Mouse (Mus musculus) CD8-positive naive resting alpha-beta T cell, adult 2 months (primary cell): ENCODE results near the gene Zmynd19.

Experiments used
- DNase-seq, 2 experiments: peaks; one replicate each; pipeline ENCODE4 v3.0.0; 2022; ENCODE audit warnings: low read depth in 2 of 2, low spot score in 2 of 2

The Zmynd19 gene

DNA sequence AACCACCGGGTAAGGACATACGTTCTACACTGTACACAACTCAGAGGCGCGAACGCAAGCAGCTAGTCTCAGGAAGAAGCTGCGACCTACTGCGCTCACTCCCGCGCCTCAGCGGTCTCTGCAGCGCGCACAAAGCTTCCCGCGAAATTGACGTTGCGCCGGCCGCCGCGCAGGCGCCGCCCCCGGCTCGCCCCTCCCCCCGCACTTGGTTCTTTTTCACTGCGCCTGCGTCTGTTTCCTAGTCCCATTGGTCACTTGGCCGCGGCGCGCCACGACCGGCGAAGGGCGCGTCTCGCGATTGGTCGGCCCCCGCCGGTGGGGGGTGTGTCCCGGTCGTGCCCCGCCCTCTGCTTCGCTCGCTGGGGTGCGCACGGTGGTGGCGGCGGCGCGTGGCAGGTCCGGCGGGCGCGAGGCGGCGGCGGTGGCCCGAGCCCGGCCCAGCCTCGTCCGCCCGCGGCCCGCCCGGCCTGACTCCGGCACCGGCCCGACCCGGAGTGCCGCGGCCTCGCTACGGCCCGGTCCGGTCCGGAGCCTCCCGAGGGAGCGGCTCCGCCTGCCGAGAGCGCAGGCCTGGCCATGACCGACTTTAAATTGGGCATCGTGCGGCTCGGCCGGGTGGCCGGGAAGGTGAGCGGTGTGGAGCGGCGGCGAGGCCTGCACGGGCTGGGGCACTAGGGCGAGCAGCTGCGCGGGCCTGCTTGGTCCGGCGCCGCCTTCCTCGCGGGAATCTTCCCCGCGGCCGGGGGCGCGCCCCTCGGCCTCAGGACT is at the start of gene Zmynd19:
TSS of gene Zmynd19 (plus strand) at position 372 of the 768 bp plus-strand sequence.
- peak; percentile 96 to 97 for DNase-seq

DNA sequence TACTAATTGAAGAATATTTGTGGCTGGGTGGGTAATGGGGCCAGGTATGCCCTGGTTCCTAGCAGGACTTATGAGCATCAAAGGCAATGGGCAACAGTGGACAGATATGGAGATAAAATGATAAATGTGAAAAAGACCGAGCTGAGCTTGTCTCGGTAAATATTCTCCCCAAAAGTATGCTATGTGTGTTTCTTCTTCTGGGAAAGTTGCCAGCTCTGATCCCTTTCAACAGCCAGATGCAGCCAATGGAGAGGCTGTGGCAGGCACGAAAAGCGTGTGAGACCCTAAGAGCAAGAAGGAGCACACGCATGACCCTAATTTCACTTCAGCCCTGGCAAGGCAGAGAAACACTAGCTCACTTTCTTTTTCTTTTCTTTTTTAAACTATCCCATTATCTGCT is 48.5 kb upstream of the Zmynd19 start:
- DNase-seq = no peak

DNA sequence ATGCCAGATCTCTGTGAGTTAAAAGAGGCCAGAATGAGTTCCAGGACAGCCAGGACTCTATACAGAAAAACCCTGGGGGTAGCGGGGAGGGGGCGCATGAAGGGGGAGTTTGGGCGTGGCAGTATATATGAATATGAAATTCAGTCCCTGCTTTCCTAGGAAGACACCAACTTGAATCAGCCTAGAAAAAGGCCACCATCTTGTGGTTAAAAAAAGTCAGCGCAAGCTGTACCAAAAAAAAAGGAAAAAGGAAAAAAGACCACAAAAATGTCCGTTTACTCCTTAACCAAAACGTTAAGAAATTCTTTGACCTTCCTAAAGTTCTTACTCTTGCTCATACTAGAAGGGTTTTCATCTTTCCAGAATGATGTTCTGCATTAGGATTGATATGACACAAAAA is 46.6 kb upstream of the Zmynd19 start:
- no peak for DNase-seq

DNA sequence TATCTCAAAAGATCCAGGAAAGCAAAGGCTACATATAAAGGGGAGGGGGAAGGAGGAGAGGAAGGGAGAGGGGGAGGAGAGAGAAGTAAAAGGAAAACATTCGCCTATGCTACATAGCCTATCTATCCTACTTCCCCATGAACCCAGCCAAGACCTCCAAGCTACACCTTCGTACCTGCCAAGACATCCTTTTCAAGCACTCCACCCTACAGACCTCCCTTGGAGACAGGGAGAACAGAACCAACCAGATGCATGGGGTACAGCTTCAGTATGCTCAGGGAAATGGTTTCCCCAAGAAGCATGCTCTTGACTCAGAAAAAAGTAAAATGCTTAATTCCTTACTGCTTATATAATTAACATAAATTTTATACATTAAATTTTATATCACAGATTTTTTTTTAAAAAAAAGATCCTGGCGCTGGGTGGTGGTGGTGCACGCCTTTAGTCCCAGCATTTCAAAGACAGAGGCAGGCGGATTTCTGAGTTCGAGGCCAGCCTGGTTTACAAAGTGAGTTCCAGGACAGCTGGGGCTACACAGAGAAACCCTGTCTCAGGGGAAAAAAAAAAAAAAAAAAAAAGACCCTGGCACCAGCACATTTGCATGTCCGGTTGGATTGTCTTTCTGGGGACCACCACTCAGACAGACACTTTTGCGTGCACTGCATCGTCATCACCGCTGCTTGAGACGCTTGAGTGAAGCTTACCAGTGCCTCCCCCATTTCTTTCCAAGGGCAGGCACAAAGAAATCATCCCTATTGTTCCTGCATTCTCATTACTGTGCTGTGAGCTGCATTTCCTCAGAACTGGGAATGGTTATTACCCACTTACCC is 44.6 kb upstream of the Zmynd19 start:
- DNase-seq = no peak

DNA sequence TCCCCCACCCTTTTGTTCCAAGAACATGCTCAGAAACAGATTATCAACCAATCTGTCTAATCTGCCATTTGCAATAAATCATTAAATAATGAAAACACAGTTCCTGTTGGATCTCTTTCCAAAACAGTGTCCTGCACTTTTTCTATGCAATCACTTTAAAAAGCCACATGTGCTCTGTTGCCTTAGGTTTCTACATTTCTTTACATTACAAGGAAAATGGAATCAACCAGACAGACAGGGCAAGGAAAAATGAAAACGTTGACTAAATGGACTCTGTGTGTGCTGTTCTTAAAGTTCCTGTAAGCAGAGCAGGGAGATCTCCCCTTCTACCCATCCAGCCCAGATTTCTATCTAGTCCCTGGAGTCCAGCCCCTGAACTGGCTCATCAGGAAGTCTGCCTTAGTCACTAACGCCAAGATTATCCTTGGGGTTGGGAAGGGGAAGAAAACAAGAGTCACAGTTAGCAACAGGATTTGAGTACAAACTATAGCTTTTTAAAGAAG is 43.9 kb upstream of the Zmynd19 start:
- DNase-seq = no peak

DNA sequence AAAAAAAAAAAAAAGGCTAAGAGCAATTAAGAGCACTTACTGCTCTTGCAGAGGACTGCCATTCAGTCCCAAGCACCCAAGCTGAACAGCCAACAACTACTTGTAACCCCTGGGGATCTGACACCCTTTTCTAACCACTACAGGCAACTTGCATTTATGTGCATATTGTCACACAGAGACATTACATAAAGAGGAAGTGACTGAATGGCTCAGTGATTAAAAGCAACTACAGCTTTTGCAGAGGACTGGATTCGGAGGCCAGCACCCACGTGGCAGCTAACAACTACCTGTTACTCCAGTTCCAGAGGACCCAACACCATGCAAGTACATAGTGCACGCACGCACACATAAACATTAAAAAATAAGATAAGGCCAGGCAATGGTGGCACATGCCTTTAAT is 39.1 kb upstream of the Zmynd19 start:
- no peak for DNase-seq

DNA sequence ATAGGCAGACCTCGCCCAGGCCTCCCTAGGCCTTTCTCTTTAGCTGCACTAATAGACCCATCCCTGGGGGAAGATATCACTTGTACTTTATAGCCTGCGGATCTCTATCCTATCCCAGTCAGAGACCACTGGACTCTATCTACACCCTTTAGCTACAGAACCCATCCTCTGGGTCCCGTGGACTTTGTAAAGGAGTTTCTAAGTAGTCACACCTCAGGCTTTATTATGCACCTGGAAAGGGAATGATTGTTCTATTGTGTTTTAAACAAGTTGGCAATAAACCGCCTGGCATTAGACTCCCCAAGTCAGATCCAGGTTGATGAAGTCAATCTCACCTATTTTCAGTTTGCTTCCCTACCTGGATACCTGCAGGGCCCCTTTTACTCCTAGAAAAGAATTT is 37.4 kb upstream of the Zmynd19 start:
- no peak for DNase-seq

DNA sequence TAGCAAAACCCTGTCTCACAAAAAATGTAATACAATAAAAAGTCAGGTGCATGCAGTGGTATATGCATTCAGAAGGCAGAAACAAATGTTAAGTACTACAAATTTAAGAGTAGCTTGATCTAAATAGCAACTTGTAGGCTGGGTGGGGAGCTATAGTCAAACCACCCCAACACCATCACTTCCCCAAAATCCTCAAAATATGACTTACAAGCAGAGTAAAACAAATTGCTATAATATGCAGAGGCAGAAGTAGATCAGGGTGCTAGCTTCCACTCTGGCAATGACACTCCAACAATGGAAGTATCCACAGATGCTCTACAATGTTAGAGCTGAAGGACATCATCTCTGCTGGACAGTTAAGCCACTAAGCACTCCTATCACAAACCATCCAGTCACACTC is 37.0 kb upstream of the Zmynd19 start:
- no peak for DNase-seq

DNA sequence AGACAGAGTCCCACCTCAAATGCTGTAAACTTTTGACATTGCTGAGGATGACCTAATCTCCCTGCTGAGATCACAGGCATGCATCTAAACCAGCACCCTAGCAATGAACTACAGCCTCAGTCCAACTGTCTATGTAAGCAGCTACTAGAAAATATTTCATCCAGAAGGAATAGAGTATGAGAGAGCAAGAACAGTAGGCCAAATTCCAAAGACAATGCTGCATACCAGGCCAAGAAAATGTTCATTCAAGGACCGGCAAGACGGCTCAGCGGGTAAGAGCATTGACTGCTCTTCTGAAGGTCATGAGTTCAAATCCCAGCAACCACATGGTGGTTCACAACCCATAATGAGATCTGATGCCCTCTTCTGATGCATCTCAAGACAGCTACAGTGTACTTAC is 34.8 kb upstream of the Zmynd19 start:
- DNase-seq = no peak

DNA sequence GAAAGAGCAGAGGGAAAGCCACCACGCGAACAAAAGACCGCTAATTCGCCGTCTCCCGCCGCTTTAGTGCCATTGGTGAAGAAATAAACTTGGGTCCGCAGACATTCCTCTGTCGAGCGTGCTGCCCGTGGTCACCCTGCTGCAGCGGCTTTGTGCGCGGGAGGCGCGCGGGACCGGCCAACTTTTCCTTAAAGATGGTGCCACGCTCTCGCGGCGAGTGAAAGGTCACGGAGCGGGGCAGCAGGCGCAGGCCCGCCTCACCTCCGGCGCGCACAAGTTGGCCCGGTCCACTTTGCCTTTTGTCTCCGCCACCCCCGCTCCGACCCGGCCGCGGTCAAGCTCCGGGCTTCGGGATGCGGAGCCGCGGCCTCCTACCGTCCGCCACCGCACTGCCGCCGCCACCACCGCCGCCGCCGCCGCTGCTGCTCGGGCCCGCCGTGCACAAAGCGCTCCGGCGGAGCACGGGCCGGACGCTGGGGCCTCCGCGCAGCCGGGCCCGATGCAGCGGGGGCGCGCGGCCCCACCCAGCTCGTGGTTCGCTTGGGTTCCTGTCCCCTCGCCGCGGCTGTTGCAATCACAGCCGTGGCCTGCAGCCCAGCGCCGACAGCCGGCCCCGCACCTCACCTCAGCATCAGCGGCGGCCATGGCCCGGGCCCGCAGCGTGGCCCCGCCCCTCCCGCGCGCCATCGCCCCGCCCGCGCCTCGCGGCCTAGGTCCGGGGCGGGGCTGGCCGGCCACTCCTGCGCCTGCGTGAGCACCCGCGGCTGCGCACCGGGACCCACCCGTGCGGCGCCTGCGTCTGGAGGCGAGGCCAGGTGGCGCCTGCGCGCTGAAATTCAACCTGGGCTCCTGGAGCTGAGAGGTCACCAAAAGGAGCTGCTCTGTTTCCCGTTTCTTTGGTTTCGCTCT is 30.4 kb upstream of the Zmynd19 start, which contains the start of gene Ehmt1:
TSS of gene Ehmt1 (minus strand) at position 685 of the 909 bp plus-strand sequence.
- peak; percentile 92 to 93 for DNase-seq

DNA sequence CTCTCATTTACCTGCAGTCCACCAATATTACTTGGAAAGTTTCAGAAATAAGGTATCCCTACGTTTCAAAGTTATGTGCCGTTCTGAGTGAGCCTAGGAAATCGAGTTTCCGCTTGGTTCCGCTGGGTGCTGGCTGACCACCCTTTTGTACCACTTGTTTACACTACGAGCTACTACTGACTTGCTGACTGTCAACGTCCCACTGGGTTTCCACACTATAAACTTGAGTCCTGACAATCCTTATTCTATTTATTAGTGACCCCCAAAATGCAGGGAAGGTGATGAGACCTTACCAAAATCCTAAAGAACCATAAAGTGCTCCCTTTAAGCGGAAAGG is 29.8 kb upstream of the Zmynd19 start:
- DNase-seq = no peak

DNA sequence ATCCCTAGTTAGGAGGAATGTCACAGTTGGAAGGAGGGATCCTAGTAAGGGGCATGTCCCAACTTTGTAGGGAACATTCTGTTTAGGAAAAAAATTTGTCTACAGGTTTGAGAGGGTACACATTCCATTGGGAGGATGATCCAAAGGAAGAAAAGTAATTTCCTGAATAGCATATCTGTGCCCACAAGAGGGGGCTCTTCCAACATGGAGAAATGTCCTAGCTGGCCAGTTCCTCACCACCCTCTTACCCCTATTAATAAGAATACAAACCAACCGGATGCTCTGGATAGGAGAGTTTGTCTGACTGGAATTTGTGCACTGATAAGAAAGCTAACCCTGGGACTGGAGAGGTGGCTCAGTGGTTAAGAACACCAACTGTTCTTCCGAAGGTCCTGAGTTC is 26.0 kb upstream of the Zmynd19 start:
- DNase-seq = no peak

DNA sequence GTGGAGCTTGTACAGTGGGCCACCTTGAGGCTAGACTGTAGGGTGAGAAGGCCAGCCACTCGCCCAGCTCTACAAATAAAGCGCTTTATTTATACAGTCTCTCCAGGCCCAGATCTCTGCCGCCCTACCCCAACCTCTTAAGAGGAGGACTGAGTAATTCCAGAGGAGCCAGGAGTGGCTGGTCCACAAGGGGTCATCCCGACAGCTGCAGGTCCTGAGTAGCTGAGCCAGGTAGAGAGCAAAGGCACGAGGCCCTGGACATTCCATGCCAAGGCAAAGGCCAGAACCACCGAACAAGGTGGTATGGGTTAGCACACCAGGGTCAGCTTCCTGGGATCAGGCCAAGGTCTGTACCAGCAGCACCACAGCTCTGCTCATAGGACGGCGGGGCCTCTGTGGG is 24.3 kb upstream of the Zmynd19 start:
- no peak for DNase-seq

DNA sequence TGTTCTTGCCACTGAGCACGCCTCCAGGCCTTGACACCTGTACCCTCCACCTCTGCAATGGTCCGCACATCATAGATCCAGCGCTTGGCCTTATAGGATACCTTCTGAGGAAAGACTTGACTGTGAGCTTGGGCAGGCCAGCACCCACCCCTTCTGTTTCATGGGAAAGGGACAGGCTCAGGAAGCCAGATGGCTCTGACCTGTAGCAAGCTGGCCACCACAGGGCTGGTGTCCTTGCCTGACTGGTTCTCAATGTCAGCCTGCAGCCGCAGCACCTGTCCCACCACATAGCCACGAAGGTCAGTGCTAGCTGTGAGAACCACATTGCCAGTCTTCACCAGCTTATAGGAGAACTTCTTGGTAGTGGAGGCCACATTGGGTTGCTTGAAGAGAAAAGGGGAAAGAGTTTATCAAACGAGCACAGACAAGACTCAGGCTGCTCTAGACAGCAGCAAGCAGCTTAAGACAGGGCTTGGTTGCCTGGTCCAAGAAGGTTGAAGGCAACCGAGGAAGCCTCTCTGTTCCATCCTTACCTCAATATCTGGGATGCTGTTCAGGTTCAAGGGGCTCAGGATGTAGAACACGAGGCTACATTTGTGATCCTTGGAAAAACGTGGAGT is 23.1 kb upstream of the Zmynd19 start:
- DNase-seq = no peak

DNA sequence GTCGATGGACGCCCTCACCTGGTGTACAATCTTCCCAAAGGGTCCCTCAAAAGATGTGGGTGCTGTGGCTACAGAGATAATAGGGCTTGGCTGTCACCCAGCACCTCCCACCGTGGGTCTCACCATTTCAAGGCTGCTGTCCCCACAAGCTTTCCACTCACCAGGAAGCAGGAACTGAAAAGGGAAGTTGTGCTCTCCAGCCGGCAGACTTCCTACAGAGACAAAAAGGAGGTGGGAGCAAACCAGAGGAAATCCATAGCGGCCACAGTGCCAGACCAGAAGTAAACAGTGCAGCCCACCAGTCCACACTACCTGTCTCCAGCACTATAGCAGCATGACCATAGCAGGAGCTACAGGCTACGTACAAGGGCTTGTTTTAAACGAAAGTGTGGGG is 22.6 kb upstream of the Zmynd19 start:
- DNase-seq = no peak

DNA sequence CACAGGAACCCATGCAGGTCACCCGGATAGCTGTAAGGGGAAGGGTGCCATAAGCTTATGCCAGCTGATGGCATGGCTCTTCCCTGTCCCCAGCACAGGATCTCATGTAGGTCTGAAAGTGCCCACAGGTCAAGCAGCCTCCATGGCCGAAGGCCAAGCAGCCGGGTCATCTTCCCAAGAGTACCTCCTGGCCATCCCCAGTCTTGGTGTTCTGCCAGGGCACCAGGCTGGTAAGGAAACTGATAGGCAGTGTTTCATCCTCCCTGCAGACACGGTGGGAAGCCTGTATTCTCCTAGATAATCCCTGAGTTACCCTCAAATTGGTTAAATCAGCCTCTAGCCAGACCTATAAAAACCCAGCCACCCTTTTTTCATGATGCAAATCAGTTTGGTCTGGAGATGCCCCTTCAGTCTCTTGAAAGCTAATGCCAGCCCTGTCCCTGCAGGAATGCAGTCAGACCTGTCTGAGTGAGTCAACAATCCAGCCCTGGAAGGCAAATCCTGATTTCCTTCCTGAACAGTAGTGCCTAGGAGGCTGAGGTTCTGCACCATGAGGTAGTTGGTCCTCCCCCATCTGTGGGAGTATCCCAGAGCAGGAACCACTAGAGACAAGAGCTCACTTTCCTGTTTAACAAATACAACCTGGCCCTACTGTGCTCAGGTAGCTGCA is 21.6 kb upstream of the Zmynd19 start:
- no peak for DNase-seq

DNA sequence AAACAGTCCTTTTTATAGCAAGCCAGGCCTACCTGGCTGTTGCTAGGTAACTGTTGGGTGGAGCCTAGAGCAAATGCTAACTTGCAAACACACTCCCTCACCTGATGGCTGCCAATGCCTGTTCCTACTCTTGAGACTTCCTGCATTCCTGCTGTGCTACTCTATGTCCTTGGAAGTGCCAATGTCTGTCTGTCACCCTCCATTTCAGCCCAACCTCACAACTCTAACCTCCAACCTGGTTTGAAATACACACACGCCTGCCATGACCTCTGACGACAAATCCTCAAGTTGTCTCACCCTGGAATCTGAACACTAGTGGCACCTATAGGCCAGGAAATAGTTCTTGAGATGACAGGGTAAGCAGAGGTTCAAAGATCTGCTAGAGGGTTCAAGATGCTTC is 20.5 kb upstream of the Zmynd19 start:
- DNase-seq = no peak

DNA sequence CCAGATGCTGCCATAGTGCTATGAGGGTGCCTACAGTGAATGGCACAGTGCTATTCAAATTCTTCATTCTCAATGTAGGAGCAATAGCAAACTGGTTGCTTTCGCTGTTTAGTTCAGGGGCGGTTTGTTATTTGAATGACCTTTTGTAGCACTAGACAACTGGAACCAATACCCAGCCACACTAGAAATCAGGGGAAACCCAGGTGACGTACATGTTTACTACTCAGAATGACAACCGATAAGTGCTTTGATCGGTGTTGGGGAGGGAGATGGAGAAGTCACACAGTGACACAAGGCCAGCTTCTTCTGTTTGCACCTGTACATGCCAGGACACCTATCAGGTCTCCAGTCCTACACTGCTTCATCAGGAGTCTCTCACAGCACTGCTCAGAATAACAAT is 20.0 kb upstream of the Zmynd19 start:
- no peak for DNase-seq

DNA sequence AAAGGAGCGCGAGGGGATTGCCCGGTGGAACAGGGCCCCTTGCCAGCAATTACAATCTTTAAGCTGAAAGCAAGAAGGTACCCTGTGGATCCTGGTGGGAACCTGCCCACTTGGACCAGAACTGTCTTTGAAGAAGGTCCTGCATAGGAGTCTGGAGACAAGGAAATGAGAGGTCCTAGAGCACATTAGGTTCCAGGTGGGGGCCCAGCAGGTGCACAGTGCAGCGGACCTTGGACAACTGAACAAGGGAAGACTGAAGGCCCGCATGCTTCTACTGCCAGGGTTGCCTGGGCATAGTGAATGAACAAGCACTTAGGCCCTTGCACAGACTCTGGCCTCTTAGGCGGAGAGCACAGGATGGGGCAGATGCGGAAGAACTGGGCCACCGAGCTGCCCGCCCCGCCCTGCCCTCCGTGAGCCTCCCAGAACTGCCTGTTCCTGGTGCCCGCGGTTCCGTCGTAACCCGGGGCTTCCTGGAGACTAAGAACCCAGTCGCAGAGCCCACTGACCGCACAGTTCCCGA is 15.1 kb upstream of the Zmynd19 start:
- peak in 1 of 2 experiments; percentile 14 for DNase-seq
